Mouse (Mus musculus): ENCODE measurements around the gene Il1f9. TPM values are rescaled to one million over a fixed set of nuclear protein-coding genes. Genes with fewer than 3 reads are reported as not detected.

The Il1f9 gene
- polyA plus RNA-seq (2012; fragmentation: generic; extraction: Trizol) = not detected

DNA sequence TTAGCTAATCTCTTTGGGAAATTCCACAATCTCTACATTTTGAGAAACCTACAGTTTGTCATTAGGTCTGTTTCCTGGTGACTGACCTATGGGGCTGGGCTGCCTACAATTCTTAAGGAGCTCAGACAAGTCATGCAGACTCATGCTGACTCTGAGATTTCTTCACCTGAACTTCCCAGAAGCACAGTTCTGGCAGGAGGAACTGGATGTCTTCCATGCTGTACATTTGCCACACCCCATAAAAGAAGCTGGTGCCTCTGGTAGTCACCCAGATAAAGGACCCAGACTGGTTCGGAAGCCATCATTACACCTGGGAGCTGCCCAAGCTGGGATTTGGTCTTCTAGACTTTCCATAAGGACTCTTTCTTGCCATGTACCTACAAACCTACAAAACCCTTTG lies at the start of gene Il1f9:
Il1f9 (plus strand) TSS at position 301 of the 400 bp plus-strand sequence.

DNA sequence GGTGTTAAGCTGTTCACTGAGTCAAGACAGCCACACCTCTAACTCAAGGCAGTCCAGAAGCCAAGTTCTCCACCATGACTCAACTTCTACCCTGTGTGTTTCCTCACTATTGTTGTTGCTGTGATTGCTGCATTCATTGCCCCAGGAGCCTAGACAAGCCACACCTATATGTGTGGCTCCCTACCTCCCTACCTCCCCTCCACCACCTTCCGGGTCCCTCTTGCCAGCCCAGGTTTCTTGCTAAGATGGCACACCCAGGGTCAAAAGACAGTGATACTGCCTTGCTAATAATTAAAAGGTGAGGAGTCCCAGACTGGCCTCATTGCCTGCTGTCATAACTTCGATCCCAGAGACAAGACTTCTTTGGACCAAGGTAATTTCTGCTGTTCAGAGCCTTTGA lies 33.4 kb upstream of the Il1f9 start, which contains the start of gene Il1f8:
Il1f8 (plus strand) TSS at position 301 of the 400 bp plus-strand sequence.

DNA sequence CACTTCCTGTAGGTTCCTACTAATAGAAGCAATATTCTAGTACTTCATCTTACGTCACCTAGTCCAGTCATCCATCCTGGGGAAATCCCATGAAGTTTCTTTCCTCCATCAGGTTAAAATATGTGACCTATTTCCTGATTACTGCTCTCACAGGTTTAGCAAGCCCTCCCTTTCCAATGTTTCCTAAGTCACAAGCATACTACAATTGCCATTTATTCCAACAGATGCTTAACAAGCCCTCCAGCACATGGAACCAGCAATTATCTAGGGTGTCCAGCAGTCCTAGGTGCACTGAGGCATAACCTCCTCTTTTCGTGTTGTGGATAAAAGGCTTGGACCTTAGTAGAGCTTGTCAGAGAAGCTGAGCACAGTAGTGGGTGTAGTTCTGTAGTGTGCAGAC lies 28.8 kb downstream of the Il1f9 start, which contains the start of gene Il1f6:
Il1f6 (plus strand) TSS at position 301 of the 400 bp plus-strand sequence.

Other genes starting within 250 kb of the Il1f9 start
- not detected for gene Hnmt, start 137.1 kb upstream of the Il1f9 start, polyA plus RNA-seq (2012; fragmentation: generic; extraction: Trizol)
- gene Tbpl2, start 89.9 kb upstream of the Il1f9 start, polyA plus RNA-seq (2012; fragmentation: generic; extraction: Trizol) = not detected
- not detected for gene Il1f8, start 33.3 kb upstream of the Il1f9 start, polyA plus RNA-seq (2012; fragmentation: generic; extraction: Trizol)
- gene Il1f6, start 28.9 kb downstream of the Il1f9 start, polyA plus RNA-seq (2012; fragmentation: generic; extraction: Trizol) = not detected
- not detected for gene Il1f5, start 90.5 kb downstream of the Il1f9 start, polyA plus RNA-seq (2012; fragmentation: generic; extraction: Trizol)
- gene Il1f10, start 104.7 kb downstream of the Il1f9 start, polyA plus RNA-seq (2012; fragmentation: generic; extraction: Trizol) = not detected
- 10 to 100 TPM in 1 of 2 experiments, under 1 TPM in 1; 0.04 to 12.5 TPM for gene Il1rn, start 150.4 kb downstream of the Il1f9 start, polyA plus RNA-seq (2012; fragmentation: generic; extraction: Trizol)
- gene Psd4, start 181.1 kb downstream of the Il1f9 start, polyA plus RNA-seq (2012; fragmentation: generic; extraction: Trizol) = 1 to 10 TPM in 1 of 2 experiments, not detected in 1; 1.7 TPM

Data from C3H10T1/2 (cell line).